Mouse (Mus musculus) bone marrow macrophage, adult 2 months (primary cell): ENCODE data around the gene Exoc6b.

Experiments used
- CTCF ChIP-seq: IDR thresholded peaks from 2 replicates; pipeline ENCODE4 v1.5.1; 2012; ENCODE audit warnings: low read depth, mild to moderate bottlenecking, low read length, moderate library complexity
- POLR2A ChIP-seq: IDR thresholded peaks from 2 replicates; pipeline ENCODE4 v1.6.1; 2012; ENCODE audit warnings: mild to moderate bottlenecking, low read depth, low read length, borderline replicate concordance

- TF ChIP-seq POLR2A (no peak), CTCF (no peak)
Observed at GRCm38 (mm10) chr6:84916291-84916690, 153.0 kb downstream of the Exoc6b start.
